Mouse (Mus musculus): Measurements from ENCODE around the gene Ctdspl. TPM values are rescaled to one million over a fixed set of nuclear protein-coding genes. Genes with fewer than 3 reads are reported as not detected.

Ctdspl gene
- polyA plus RNA-seq, 1 experiment from 2014 or later: 8.1 TPM

Other genes with a start within 250 kb of the Ctdspl start
- 7.5 and 8.8 TPM in 2 replicates for gene Vill, start 126.3 kb downstream of the Ctdspl start, polyA plus RNA-seq (2014; fragmentation: Nextera tagmentation; extraction: Ambion mirVana)
- gene Plcd1, start 167.0 kb downstream of the Ctdspl start, polyA plus RNA-seq (2014; fragmentation: Nextera tagmentation; extraction: Ambion mirVana): 27.7 and 28.8 TPM in 2 replicates
- gene Dlec1, start 176.0 kb downstream of the Ctdspl start, polyA plus RNA-seq (2014; fragmentation: Nextera tagmentation; extraction: Ambion mirVana): 1.4 and 2.1 TPM in 2 replicates
- 1.4 and 1.7 TPM in 2 replicates for gene Acaa1b, start 230.6 kb downstream of the Ctdspl start, polyA plus RNA-seq (2014; fragmentation: Nextera tagmentation; extraction: Ambion mirVana)
- gene Gm47289, start 232.7 kb downstream of the Ctdspl start, polyA plus RNA-seq (2014; fragmentation: Nextera tagmentation; extraction: Ambion mirVana): not detected in 2 replicates

Measured in hindbrain, embryonic 11.5 days (tissue).